Mouse (Mus musculus) urinary bladder, postnatal 0 days (tissue): ENCODE measurements around the gene Mtmr4. TPM values are rescaled to one million over a fixed set of nuclear protein-coding genes. Genes with fewer than 3 reads are reported as not detected.

ENCODE experiments used
- polyA plus RNA-seq: library from polyadenylated mRNA; unstranded; fragments of >200 nt; fragmentation: Nextera tagmentation; extraction: Ambion mirVana; gene quantifications from 2 replicates; pipeline ENCODE4 v1.2.1, GENCODE M21; 2015

The Mtmr4 gene
- polyA plus RNA-seq: 10.4 and 13.4 TPM in 2 replicates

DNA sequence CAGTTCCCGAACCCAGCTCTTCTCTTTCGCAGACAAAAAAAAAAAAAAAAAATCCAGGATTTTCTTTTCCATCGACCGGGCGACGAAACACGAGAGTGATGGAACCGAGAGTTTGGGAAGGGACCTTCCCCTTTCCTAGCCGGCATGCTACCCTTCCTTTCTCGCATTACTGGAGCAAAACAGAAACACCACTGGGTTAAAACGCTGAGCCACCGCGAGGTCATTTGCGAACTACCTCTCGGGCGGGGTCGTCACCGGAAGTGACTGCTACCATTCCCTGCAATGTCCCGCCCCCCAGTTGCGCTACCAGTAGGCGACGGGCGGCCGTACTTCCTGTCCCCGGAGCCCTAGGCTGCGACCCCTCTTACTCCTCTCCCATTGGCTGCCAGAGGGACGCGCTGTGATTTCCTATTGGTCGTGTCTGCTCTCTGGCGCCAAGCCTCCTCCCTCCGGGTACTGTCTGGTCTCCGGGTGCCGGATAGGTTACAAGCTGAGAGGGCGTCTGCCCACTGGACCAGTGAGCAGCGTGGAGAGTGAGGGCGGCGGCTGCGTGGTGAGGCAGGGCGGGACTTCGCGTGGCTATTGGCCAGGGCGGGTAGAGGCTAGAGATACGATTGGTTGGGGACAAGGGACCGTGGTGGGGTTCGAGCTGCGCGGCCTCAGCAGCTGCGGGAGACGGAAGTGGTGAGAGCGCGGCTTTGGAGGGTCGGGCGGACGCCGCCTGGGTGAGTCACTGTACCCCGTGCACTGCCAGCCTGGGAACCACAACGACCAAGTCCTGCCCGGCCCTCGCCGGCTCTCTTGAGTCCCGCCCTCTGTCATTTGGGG is at the start of gene Mtmr4:
Gene Mtmr4, plus strand, starts transcription at position 637 of the 828 bp plus-strand sequence.

DNA sequence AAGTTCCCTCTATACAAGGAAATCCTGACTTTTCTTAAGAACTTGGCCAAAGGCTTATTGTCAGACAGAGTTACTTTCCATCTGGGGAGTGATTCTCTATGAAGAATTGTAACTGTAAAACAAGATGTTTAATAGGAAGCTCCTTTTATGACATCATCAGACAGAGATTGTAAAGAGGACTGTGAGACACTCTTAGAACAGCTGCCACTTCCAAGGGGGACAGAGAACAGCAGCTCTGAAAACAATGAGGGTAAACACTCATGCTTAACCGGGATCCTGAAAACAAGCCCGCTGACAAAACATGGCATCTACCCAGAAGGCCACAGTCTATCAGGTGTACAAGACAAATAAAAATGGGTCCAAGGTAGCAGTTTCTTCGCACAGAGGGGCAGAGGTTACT is 25.5 kb upstream of the Mtmr4 start, which contains the start of gene Gm11492:
Gene Gm11492, plus strand, starts transcription at position 153 of the 400 bp plus-strand sequence.

DNA sequence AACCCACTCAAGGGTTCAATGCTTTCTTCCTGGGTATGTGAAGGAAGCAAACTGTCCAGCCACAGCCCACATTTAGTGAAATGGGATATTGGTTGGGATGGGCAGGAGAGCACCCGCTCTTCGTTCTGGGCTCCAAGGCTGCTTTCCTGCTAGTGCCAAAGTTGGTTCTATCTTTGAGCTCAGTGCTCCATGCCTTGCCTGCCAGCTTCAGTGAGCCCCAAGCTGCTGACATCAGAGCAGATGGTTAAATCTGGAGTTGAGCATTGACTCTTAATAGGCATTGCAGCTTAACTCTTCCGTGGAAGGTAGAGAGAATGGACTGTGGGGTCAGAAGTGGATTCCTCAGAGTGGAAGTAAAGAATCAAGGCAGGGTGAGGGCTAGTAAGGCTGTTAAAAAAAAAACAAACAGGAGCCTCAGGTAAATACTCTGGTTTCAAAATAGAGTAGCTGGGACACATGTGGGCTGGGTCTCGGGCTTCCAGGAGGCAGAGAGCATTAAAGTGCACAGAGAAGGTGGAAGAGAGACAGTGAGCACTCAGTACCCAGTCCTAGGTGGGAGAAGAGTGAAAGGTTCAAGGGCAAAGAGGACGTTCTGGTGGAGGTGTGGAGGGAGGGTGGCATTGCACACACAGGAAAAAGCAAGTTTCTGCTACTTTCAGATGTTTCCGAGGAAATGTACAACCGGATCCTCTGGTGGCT is 23.6 kb upstream of the Mtmr4 start, which contains the start of gene Sept4:
Gene Sept4, plus strand, starts transcription at position 649 of the 699 bp plus-strand sequence.

GRCm38 (mm10) chr11:87616790-87617474 is 25.0 kb downstream of the Mtmr4 start, which contains the start of gene Hsf5:
Gene Hsf5, plus strand, starts transcription at chr11:87617164.

GRCm38 (mm10) chr11:87662407-87662806 is 70.4 kb downstream of the Mtmr4 start, which contains the start of gene Rnf43:
Gene Rnf43, plus strand, starts transcription at chr11:87662722.

Other genes starting within 250 kb of the Mtmr4 start
- 0.35 and 0.45 TPM in 2 replicates for gene Ppm1e, start 233.1 kb upstream of the Mtmr4 start, polyA plus RNA-seq
- 1.5 and 1.7 TPM in 2 replicates for gene Rad51c, start 187.2 kb upstream of the Mtmr4 start, polyA plus RNA-seq
- gene Tex14, start 187.1 kb upstream of the Mtmr4 start, polyA plus RNA-seq: 0.96 and 1.1 TPM in 2 replicates
- not detected in 2 replicates for gene Gm11492, start 25.5 kb upstream of the Mtmr4 start, polyA plus RNA-seq
- 27.8 and 30.6 TPM in 2 replicates for gene Sept4, start 23.3 kb upstream of the Mtmr4 start, polyA plus RNA-seq
- 0.11 TPM in 2 replicates for gene Hsf5, start 25.0 kb downstream of the Mtmr4 start, polyA plus RNA-seq
- gene Rnf43, start 70.6 kb downstream of the Mtmr4 start, polyA plus RNA-seq: 1.3 and 1.8 TPM in 2 replicates
- gene Supt4a, start 145.4 kb downstream of the Mtmr4 start, polyA plus RNA-seq: 81.5 and 98.9 TPM in 2 replicates
- gene Tspoap1, start 168.4 kb downstream of the Mtmr4 start, polyA plus RNA-seq: 0.45 and 0.86 TPM in 2 replicates
- gene Mpo, start 201.4 kb downstream of the Mtmr4 start, polyA plus RNA-seq: 1.2 and 1.8 TPM in 2 replicates
- not detected in 2 replicates for gene Lpo, start 236.1 kb downstream of the Mtmr4 start, polyA plus RNA-seq